Mouse (Mus musculus) CH12.LX (cell line): ENCODE measurements around the gene Mpzl2. TPM values are rescaled to one million over a fixed set of nuclear protein-coding genes. Genes with fewer than 3 reads are reported as not detected.

Experiments used
- DNase-seq: peaks from one replicate; pipeline ENCODE4 v3.0.0-alpha.2; 2013; ENCODE audit errors: extremely low read depth
- H3K27ac ChIP-seq: 2 replicates; pipeline ENCODE4 v1.5.1; 2012; ENCODE audit warnings: low read depth, mild to moderate bottlenecking, control low read depth, moderate library complexity; ENCODE audit not compliant: insufficient read depth
- H3K27me3 ChIP-seq: replicated peaks from 2 replicates; pipeline ENCODE3; 2012; ENCODE audit warnings: inconsistent platforms
- H3K36me3 ChIP-seq, 2 experiments: replicated peaks in 1 of 2; 2 replicates each; pipeline versions ENCODE3 to v1.6.1; 2012; ENCODE audit warnings: inconsistent platforms in 1 of 2, low read length in 1 of 2, mild to moderate bottlenecking in 1 of 2, mixed read lengths in 1 of 2, moderate library complexity in 1 of 2; ENCODE audit not compliant: control insufficient read depth in 1 of 2, insufficient read depth in 1 of 2
- H3K4me1 ChIP-seq, 2 experiments: 2 replicates each; pipeline ENCODE4 v1.6.1; 2012; ENCODE audit warnings: inconsistent platforms in 1 of 2, moderate library complexity in 1 of 2; ENCODE audit not compliant: insufficient read depth in 2 of 2, control insufficient read depth in 1 of 2
- H3K4me2 ChIP-seq: 2 replicates; pipeline ENCODE4 v1.6.1; 2012; ENCODE audit warnings: low read depth, mild to moderate bottlenecking, control low read depth; ENCODE audit not compliant: poor library complexity, insufficient read depth, severe bottlenecking
- H3K4me3 ChIP-seq, 3 experiments: fragments of 150-350 bp in 1 of 3; sonication (generic) in 1 of 3; replicated peaks in 1 of 3; 2 replicates each; pipeline versions ENCODE3 to v1.5.1; 2011 to 2012; ENCODE audit warnings: low read depth in 2 of 3, low read length in 2 of 3, mild to moderate bottlenecking in 2 of 3, moderate library complexity in 2 of 3, control low read depth in 1 of 3, improper control_type of control experiment in 1 of 3, inconsistent platforms in 1 of 3, mixed read lengths in 1 of 3; ENCODE audit not compliant: poor library complexity in 1 of 3
- H3K79me2 ChIP-seq: replicated peaks from 2 replicates; pipeline ENCODE4 v1.6.1; 2012; ENCODE audit warnings: mild to moderate bottlenecking, moderate library complexity; ENCODE audit not compliant: control insufficient read depth, poor library complexity, insufficient read depth, severe bottlenecking; ENCODE audit errors: extremely low read depth
- H3K9ac ChIP-seq: 2 replicates; pipeline ENCODE4 v1.6.1; 2012; ENCODE audit warnings: low read depth, mild to moderate bottlenecking, control low read depth, moderate library complexity; ENCODE audit not compliant: insufficient read depth
- H3K9me3 ChIP-seq: replicated peaks from 2 replicates; pipeline ENCODE3; 2012; ENCODE audit warnings: low read length, inconsistent platforms, mixed read lengths
- CHD1 ChIP-seq: IDR thresholded peaks from 2 replicates; pipeline ENCODE4 v1.6.1; 2012; ENCODE audit warnings: low read depth, low read length, improper control_type of control experiment, inconsistent platforms
- CTCF ChIP-seq, 2 experiments: IDR thresholded peaks in 1 of 2; conservative IDR thresholded peaks in 1 of 2; 2 replicates each; pipeline ENCODE4 v1.5.1; 2011 to 2012; ENCODE audit warnings: low read depth in 2 of 2, low read length in 2 of 2, improper control_type of control experiment in 1 of 2, inconsistent platforms in 1 of 2, mild to moderate bottlenecking in 1 of 2, moderate library complexity in 1 of 2
- E2F4 ChIP-seq: IDR thresholded peaks from 2 replicates; pipeline ENCODE4 v1.6.1; 2011; ENCODE audit warnings: low read depth, low read length, improper control_type of control experiment; ENCODE audit not compliant: insufficient replicate concordance
- EP300 ChIP-seq: IDR thresholded peaks from 2 replicates; pipeline ENCODE4 v1.6.1; 2011; ENCODE audit warnings: low read length, improper control_type of control experiment
- GABPA ChIP-seq: IDR thresholded peaks from 2 replicates; pipeline ENCODE4 v1.6.1; 2012; ENCODE audit warnings: low read depth, low read length, improper control_type of control experiment, inconsistent platforms; ENCODE audit not compliant: insufficient replicate concordance
- IRF4 ChIP-seq: IDR thresholded peaks from 2 replicates; pipeline ENCODE4 v1.6.1; 2014; ENCODE audit warnings: low read depth, mild to moderate bottlenecking, inconsistent platforms, low read length, improper control_type of control experiment
- JUN ChIP-seq: IDR thresholded peaks from 2 replicates; pipeline ENCODE4 v1.6.1; 2011; ENCODE audit warnings: low read depth, mild to moderate bottlenecking, low read length, improper control_type of control experiment, moderate library complexity; ENCODE audit not compliant: insufficient read depth
- KAT2A ChIP-seq: IDR thresholded peaks from 2 replicates; pipeline ENCODE4 v1.6.1; 2012; ENCODE audit warnings: low read length, improper control_type of control experiment, inconsistent platforms; ENCODE audit not compliant: insufficient replicate concordance
- MAX ChIP-seq: IDR thresholded peaks from 2 replicates; pipeline ENCODE4 v1.6.1; 2011; ENCODE audit warnings: low read length, improper control_type of control experiment
- MAZ ChIP-seq: IDR thresholded peaks from 2 replicates; pipeline ENCODE4 v1.6.1; 2012; ENCODE audit warnings: low read depth, mild to moderate bottlenecking, inconsistent platforms, low read length, improper control_type of control experiment, moderate library complexity
- MEF2A ChIP-seq: IDR thresholded peaks from 2 replicates; pipeline ENCODE4 v1.6.1; 2014; ENCODE audit warnings: low read depth, mild to moderate bottlenecking, inconsistent platforms, low read length, improper control_type of control experiment, borderline replicate concordance
- MXI1 ChIP-seq: IDR thresholded peaks from 2 replicates; pipeline ENCODE4 v1.6.1; 2011; ENCODE audit warnings: mild to moderate bottlenecking, low read depth, low read length, improper control_type of control experiment
- MYC ChIP-seq: IDR thresholded peaks from 2 replicates; pipeline ENCODE4 v1.6.1; 2011; ENCODE audit warnings: low read depth, mild to moderate bottlenecking, improper control_type of control experiment, low read length
- NELFE ChIP-seq: IDR thresholded peaks from 2 replicates; pipeline ENCODE4 v1.6.1; 2011; ENCODE audit warnings: low read depth, low read length, improper control_type of control experiment
- NRF1 ChIP-seq: IDR thresholded peaks from 2 replicates; pipeline ENCODE4 v1.6.1; 2014; ENCODE audit warnings: low read depth, mild to moderate bottlenecking, inconsistent platforms, low read length, improper control_type of control experiment, moderate library complexity
- POLR2AphosphoS2 ChIP-seq: IDR thresholded peaks from 2 replicates; pipeline ENCODE4 v1.6.1; 2011; ENCODE audit warnings: low read depth, low read length, improper control_type of control experiment
- RAD21 ChIP-seq: IDR thresholded peaks from 2 replicates; pipeline ENCODE4 v1.6.1; 2011; ENCODE audit warnings: low read depth, mild to moderate bottlenecking, low read length, improper control_type of control experiment, moderate library complexity
- SIN3A ChIP-seq: IDR thresholded peaks from 2 replicates; pipeline ENCODE4 v1.6.1; 2012; ENCODE audit warnings: low read length, improper control_type of control experiment, inconsistent platforms
- SMC3 ChIP-seq: IDR thresholded peaks from 2 replicates; pipeline ENCODE4 v1.6.1; 2011; ENCODE audit warnings: low read depth, low read length, improper control_type of control experiment
- TBP ChIP-seq: conservative IDR thresholded peaks from 2 replicates; pipeline ENCODE4 v1.6.1; 2011; ENCODE audit warnings: low read depth, low read length, improper control_type of control experiment
- UBTF ChIP-seq: IDR thresholded peaks from 2 replicates; pipeline ENCODE4 v1.6.1; 2012; ENCODE audit warnings: low read depth, mild to moderate bottlenecking, inconsistent platforms, low read length, improper control_type of control experiment, moderate library complexity
- ZC3H11A ChIP-seq: IDR thresholded peaks from 2 replicates; pipeline ENCODE4 v1.6.1; 2012; ENCODE audit warnings: low read depth, mild to moderate bottlenecking, inconsistent platforms, low read length, improper control_type of control experiment
- ZKSCAN1 ChIP-seq: IDR thresholded peaks from 2 replicates; pipeline ENCODE4 v1.6.1; 2012; ENCODE audit warnings: low read depth, inconsistent platforms, low read length, improper control_type of control experiment, borderline replicate concordance
- ZMIZ1 ChIP-seq: IDR thresholded peaks from 2 replicates; pipeline ENCODE4 v1.6.1; 2012; ENCODE audit warnings: low read depth, mild to moderate bottlenecking, inconsistent platforms, low read length, improper control_type of control experiment
- ZNF384 ChIP-seq: IDR thresholded peaks from 2 replicates; pipeline ENCODE4 v1.6.1; 2012; ENCODE audit warnings: low read depth, low read length, improper control_type of control experiment, inconsistent platforms
- dilution Hi-C: fragments of 300-500 bp; cut with MboI; formaldehyde crosslinking; loops from 2 replicates; pipeline ENCODE4 v1.14.3; 2020; ENCODE audit warnings: low sequenced_read_pairs; ENCODE audit not compliant: extremely low pct_unique_long_range_greater_than_20kb, extremely low pct_ligation_motif_present
- in situ Hi-C: fragments of 300-500 bp; cut with MboI; formaldehyde crosslinking; loops from 3 replicates; pipeline ENCODE4 v1.14.3; 2019; ENCODE audit warnings: low sequenced_read_pairs, low pct_ligation_motif_present, low pct_unique_long_range_greater_than_20kb, mixed read lengths
- polyA plus RNA-seq: library from polyadenylated mRNA; unstranded; fragments of >175 nt; gene quantifications from 2 replicates; pipeline ENCODE4 v1.2.1, GENCODE M21; 2012; ENCODE audit warnings: low read depth; ENCODE audit not compliant: insufficient read length
- total RNA-seq, 2 experiments: library from RNA; depleted of rRNA; stranded (reverse); fragments of 300-350 nt in 1 of 2; fragments of >200 nt in 1 of 2; gene quantifications; 2 replicates each; pipeline ENCODE4 v1.2.3; 2012 to 2014

Gene Mpzl2
- total and polyA plus RNA-seq, 3 experiments = 0.27 to 0.36 (median 0.30) TPM

GRCm38 (mm10) chr9:45046973-45047372, 7.4 kb downstream of the Mpzl2 start:
- Histone ChIP-seq H3K36me3 (no peaks in the 10 kb centered on the region), H3K79me2 (no peaks in the 10 kb centered on the region), H3K27me3 (no peaks in the 10 kb centered on the region), H3K4me3 (no peak overlapping the region), H3K4me2 (no peak overlapping the region), H3K4me1 (peaks cover 16 to 28% of the 10 kb centered on the region in 2 experiments), H3K9me3 (no peaks in the 10 kb centered on the region), H3K9ac (no peak overlapping the region), H3K27ac (no peak overlapping the region)
- dilution Hi-C loops = no loop called here
- in situ Hi-C loops = no loop called here
- DNase-seq = no peak
- TF ChIP-seq UBTF (no peak), MXI1 (no peak), NRF1 (no peak), RAD21 (no peak), ZKSCAN1 (no peak), POLR2AphosphoS2 (no peak), CHD1 (no peak), KAT2A (no peak), SMC3 (no peak), EP300 (no peak), ZC3H11A (no peak), ZNF384 (no peak), MAZ (no peak), GABPA (no peak), JUN (no peak)

- H3K4me2 ChIP-seq = peak overlapping the region; percentile 41; the same call in 1 of the 2 replicates
- H3K27ac ChIP-seq = no peak overlapping the region
- TF ChIP-seq SMC3 (peak; percentile 98), RAD21 (peak; percentile 75), MAX (no peak), E2F4 (no peak), CTCF (conservative IDR thresholded peaks at IDR 0.05 in 1 of 2, IDR thresholded peaks at IDR 0.05 in 1 of 2; ENCODE audit: low read depth in 2 of 2, low read length in 2 of 2) (peak; percentile 85 to 89), ZC3H11A (peak; percentile 51; the same call in 1 of the 2 replicates), TBP (0 out of 2 replicates have a peak, but pooled peaks have one; percentile 14), IRF4 (peak; percentile 57), ZMIZ1 (no peak), MEF2A (peak; percentile 30; the same call in 1 of the 2 replicates), MYC (0 out of 2 replicates have a peak, but pooled peaks have one; percentile 19), SIN3A (0 out of 2 replicates have a peak, but pooled peaks have one; percentile 30), NELFE (peak; percentile 15; the same call in 1 of the 2 replicates)
- TF ChIP-seq, all 38 proteins: peak for 10
- H3K9ac ChIP-seq = no peak overlapping the region; the same call in 1 of the 2 replicates
- peak; percentile 68 for DNase-seq
- dilution Hi-C loops = no loop called here
- no peaks in the 10 kb centered on the region for H3K27me3 ChIP-seq
- no peak overlapping the region for H3K4me3 ChIP-seq
- no peaks in the 10 kb centered on the region for H3K79me2 ChIP-seq
- H3K36me3 ChIP-seq = no peaks in the 10 kb centered on the region
- in situ Hi-C loops = no loop called here
- H3K9me3 ChIP-seq = no peaks in the 10 kb centered on the region
- peaks cover 3 to 13% of the 10 kb centered on the region in 2 experiments for H3K4me1 ChIP-seq
These were observed 8.9 kb downstream of the Mpzl2 start for GRCm38 (mm10) chr9:45048511-45048910.
